ENCODE assay signal across 33 mouse cellular contexts in genomic region chr5:73362791-73363190, GRCm38 (mm10). TPM values are rescaled to one million over a fixed set of nuclear protein-coding genes. Genes with fewer than 3 reads are reported as not detected.
DNase-seq lines count a peak whose midpoint lies in the region; ATAC-seq and TF ChIP-seq lines count a peak whose summit lies in the region.
"Had no signal": no experiment of that assay in that cellular context is flagged by ENCODE, and none has a peak within 500 bp of the region (broad histone marks: within the 10 kb centered on the region; RNA-seq: fewer than 3 reads in every experiment).

No protein-coding gene starts in this region.

- H3K36me3 ChIP-seq in hindbrain, embryonic 12.5 days = no peaks in the 10 kb centered on the region
- H3K36me3 ChIP-seq: embryonic facial prominence, embryonic 13.5 days; forebrain, embryonic 10.5 days; heart, embryonic 12.5 days; kidney, embryonic 15.5 days; midbrain, embryonic 12.5 days; neural tube, embryonic 12.5 days had no signal

- DNase-seq in gastrocnemius, adult 18-20 months (ENCODE audit: low spot score) = peak; percentile 73
- DNase-seq in gastrocnemius, postnatal 4 days (ENCODE audit: low spot score in 2 of 2) = no peak
- DNase-seq in layer of hippocampus, adult 2 months (ENCODE audit: low spot score in 2 of 2) = no peak
- DNase-seq in layer of hippocampus, postnatal 14 days (ENCODE audit: low spot score in 2 of 2) = no peak
- peak; percentile 50 for DNase-seq in brain, adult 2 months (ENCODE audit: low read depth, low spot score)
- DNase-seq in gastrocnemius, postnatal 25 days = peak; percentile 57
- DNase-seq: adrenal gland, postnatal 10 days; cerebellum, adult 11 months; cerebellum, adult 9-11 months; heart, adult 18-20 months; heart, postnatal 4 days; left cerebral cortex, postnatal 4 days; lung, adult 18-20 months; lung, postnatal 4 days; thymus, adult 18-20 months; thymus, postnatal 25 days had no signal

- no peaks in the 10 kb centered on the region; the same call in 1 of the 2 replicates for H3K27me3 ChIP-seq in hindbrain, embryonic 12.5 days
- H3K27me3 ChIP-seq: embryonic facial prominence, embryonic 13.5 days; heart, embryonic 12.5 days; kidney, embryonic 15.5 days; neural tube, embryonic 12.5 days had no signal

- WGBS in hindbrain, embryonic 12.5 days = 87% methylated on average over 5 of the region's 5 CpGs

- no peak overlapping the region for H3K9ac ChIP-seq in hindbrain, embryonic 12.5 days
- H3K9ac ChIP-seq: embryonic facial prominence, embryonic 13.5 days; heart, embryonic 12.5 days; hindbrain, embryonic 14.5 days; kidney, embryonic 15.5 days; midbrain, embryonic 12.5 days; neural tube, embryonic 12.5 days had no signal

- H3K9me3 ChIP-seq in hindbrain, embryonic 12.5 days (replicated peaks) = no peaks in the 10 kb centered on the region
- H3K9me3 ChIP-seq: embryonic facial prominence, embryonic 13.5 days; forebrain, embryonic 10.5 days; heart, embryonic 12.5 days; kidney, embryonic 15.5 days; midbrain, embryonic 12.5 days; neural tube, embryonic 12.5 days had no signal

- H3K4me1 ChIP-seq in hindbrain, embryonic 12.5 days = no peaks in the 10 kb centered on the region
- H3K4me1 ChIP-seq: midbrain, embryonic 12.5 days had no signal

- no peak overlapping the region for H3K4me3 ChIP-seq in layer of hippocampus, adult 2 months
- H3K4me3 ChIP-seq in hindbrain, embryonic 12.5 days = no peak overlapping the region
- H3K4me3 ChIP-seq: embryonic facial prominence, embryonic 13.5 days; forebrain, embryonic 10.5 days; heart, embryonic 12.5 days; kidney, embryonic 15.5 days; megakaryocyte, embryonic 14.5 days; midbrain, embryonic 12.5 days; myocyte; neural tube, embryonic 12.5 days had no signal

- H3K4me2 ChIP-seq in hindbrain, embryonic 12.5 days (replicated peaks) = no peak overlapping the region
- H3K4me2 ChIP-seq: embryonic facial prominence, embryonic 13.5 days; heart, embryonic 12.5 days; hindbrain, embryonic 14.5 days; kidney, embryonic 15.5 days; midbrain, embryonic 12.5 days; neural tube, embryonic 12.5 days had no signal

- peak overlapping the region; percentile 67; the same call in 1 of the 2 replicates for H3K27ac ChIP-seq in layer of hippocampus, adult 2 months
- no peak overlapping the region for H3K27ac ChIP-seq in hindbrain, embryonic 12.5 days
- H3K27ac ChIP-seq: embryonic facial prominence, embryonic 13.5 days; forebrain, embryonic 10.5 days; hindbrain, embryonic 14.5 days; kidney, embryonic 15.5 days; midbrain, embryonic 12.5 days; neural tube, embryonic 12.5 days; stomach, postnatal 0 days had no signal

- TF ChIP-seq CTCF in layer of hippocampus, adult 2 months (conservative IDR thresholded peaks at IDR 0.05) = no peak

- no peak for ATAC-seq in hindbrain, embryonic 12.5 days (ENCODE audit: low FRiP score)
- ATAC-seq: forebrain, embryonic 16.5 days; intestine, postnatal 0 days; lung, postnatal 0 days; Patski had no signal

RNA-seq across cellular contexts. Expression of gene Ociad2, which starts 22.0 kb away (rescaled TPM):
- 10 to 100 TPM; 67.0 to 74.9 TPM for total RNA-seq in gastrocnemius, adult 18-20 months (2021)
- 10 to 100 TPM; 12.6 to 14.0 TPM for total RNA-seq in gastrocnemius, postnatal 4 days (2021)
- 100 to 1,000 TPM; 125 to 147 TPM for total RNA-seq in layer of hippocampus, adult 2 months (2021)
- 100 to 1,000 TPM; 108 to 112 TPM for total RNA-seq in layer of hippocampus, postnatal 14 days (2021)
- total RNA-seq in gastrocnemius, postnatal 25 days (2021) = 10 to 100 TPM; 27.1 to 29.5 TPM
- 12.7 and 16.4 TPM in 2 replicates for polyA plus RNA-seq in hindbrain, embryonic 12.5 days (2016; fragmentation: Nextera tagmentation; extraction: Ambion mirVana)

RNA-seq across cellular contexts. Expression of gene Cwh43, which starts 43.1 kb away (rescaled TPM):
- not detected for total RNA-seq in gastrocnemius, adult 18-20 months (2021)
- under 1 TPM in 1 of 2 experiments, not detected in 1; 0.18 TPM for total RNA-seq in gastrocnemius, postnatal 4 days (2021)
- under 1 TPM; 0.56 to 0.86 TPM for total RNA-seq in layer of hippocampus, adult 2 months (2021)
- 1 to 10 TPM; 3.3 to 3.4 TPM for total RNA-seq in layer of hippocampus, postnatal 14 days (2021)
- not detected for total RNA-seq in gastrocnemius, postnatal 25 days (2021)
- polyA plus RNA-seq in hindbrain, embryonic 12.5 days (2016; fragmentation: Nextera tagmentation; extraction: Ambion mirVana) = 0.20 TPM in 1 of 2 replicates, not detected in the other
- total RNA-seq: adrenal gland, postnatal 10 days; heart, adult 18-20 months; heart, postnatal 4 days; MEL had no signal
- polyA plus RNA-seq: forebrain, embryonic 10.5 days; forebrain, embryonic 16.5 days; heart, embryonic 12.5 days; lung, postnatal 0 days; neural tube, embryonic 12.5 days; Patski; spleen, adult 2 months had no signal

Comparison
In these comparisons a context has a peak if more than half of its experiments do, and no peak if none do; other contexts are left out.
1. DNase-seq: peak in gastrocnemius, adult 18-20 months (single experiment), brain, adult 2 months (single experiment) and gastrocnemius, postnatal 25 days (single experiment); none in gastrocnemius, postnatal 4 days (0 of 2), layer of hippocampus, adult 2 months (0 of 2) and layer of hippocampus, postnatal 14 days (0 of 2).